Mouse (Mus musculus) liver, postnatal 0 days (tissue): ENCODE measurements at regions not wholly inside any gene's neighbourhood (a gene's known extent, or its start where the extent isn't known, plus 50 kb on each side); places are given as distances from the start of the nearest gene placed in this dataset.

Experiments used
- CTCF ChIP-seq: sonication (generic); IDR thresholded peaks from 2 replicates; pipeline ENCODE4 v1.5.1; 2016; ENCODE audit warnings: antibody characterized with exemption, low read depth
- EP300 ChIP-seq: IDR thresholded peaks from 2 replicates; pipeline ENCODE4 v1.6.1; 2016; ENCODE audit warnings: antibody characterized with exemption, low read depth, mild to moderate bottlenecking

GRCm38 (mm10) chr5:10633176-10633575 is 314.4 kb upstream of the Gm8871 start:
- peak; percentile 33; the same call in 1 of the 2 replicates for TF ChIP-seq CTCF
- TF ChIP-seq EP300: no peak
